Mouse (Mus musculus) cerebral cortex, adult 2 months (tissue): ENCODE data around the gene Ear1.

Experiments used
- WGBS: fragments of 180-500 bp; shearing (Covaris S2); methylation state at CpG from one replicate; pipeline ENCODE4 v1.1.7; 2018; 5-methylcytosine and 5-hydroxymethylcytosine counted together

The Ear1 gene

GRCm38 (mm10) chr14:43796069-43796904 is 79.0 kb downstream of the Ear1 start:
- WGBS, result 17% methylated on average over 14 of the region's 14 CpGs

GRCm38 (mm10) chr14:43793811-43794210 is 81.5 kb downstream of the Ear1 start:
- 88% methylated on average over 5 of the region's 5 CpGs for WGBS

- WGBS, result 89% methylated on average over 3 of the region's 3 CpGs
These were observed 90.7 kb downstream of the Ear1 start, which contains the start of gene Gm8180 for GRCm38 (mm10) chr14:43784645-43785044. Gene Gm8180, minus strand, starts transcription at chr14:43784745.
